Mouse (Mus musculus) CH12.LX (cell line): ENCODE data around the gene Olfr433. TPM values are rescaled to one million over a fixed set of nuclear protein-coding genes. Genes with fewer than 3 reads are reported as not detected.

Source experiments
- DNase-seq: peaks from one replicate; pipeline ENCODE4 v3.0.0-alpha.2; 2013; ENCODE audit errors: extremely low read depth
- H3K27ac ChIP-seq: 2 replicates; pipeline ENCODE4 v1.5.1; 2012; ENCODE audit warnings: low read depth, mild to moderate bottlenecking, control low read depth, moderate library complexity; ENCODE audit not compliant: insufficient read depth
- H3K27me3 ChIP-seq: replicated peaks from 2 replicates; pipeline ENCODE3; 2012; ENCODE audit warnings: inconsistent platforms
- H3K36me3 ChIP-seq, 2 experiments: replicated peaks in 1 of 2; 2 replicates each; pipeline versions ENCODE3 to v1.6.1; 2012; ENCODE audit warnings: inconsistent platforms in 1 of 2, low read length in 1 of 2, mild to moderate bottlenecking in 1 of 2, mixed read lengths in 1 of 2, moderate library complexity in 1 of 2; ENCODE audit not compliant: control insufficient read depth in 1 of 2, insufficient read depth in 1 of 2
- H3K4me1 ChIP-seq, 2 experiments: 2 replicates each; pipeline ENCODE4 v1.6.1; 2012; ENCODE audit warnings: inconsistent platforms in 1 of 2, moderate library complexity in 1 of 2; ENCODE audit not compliant: insufficient read depth in 2 of 2, control insufficient read depth in 1 of 2
- H3K4me2 ChIP-seq: 2 replicates; pipeline ENCODE4 v1.6.1; 2012; ENCODE audit warnings: low read depth, mild to moderate bottlenecking, control low read depth; ENCODE audit not compliant: poor library complexity, insufficient read depth, severe bottlenecking
- H3K4me3 ChIP-seq, 3 experiments: fragments of 150-350 bp in 1 of 3; sonication (generic) in 1 of 3; replicated peaks in 1 of 3; 2 replicates each; pipeline versions ENCODE3 to v1.5.1; 2011 to 2012; ENCODE audit warnings: low read depth in 2 of 3, low read length in 2 of 3, mild to moderate bottlenecking in 2 of 3, moderate library complexity in 2 of 3, control low read depth in 1 of 3, improper control_type of control experiment in 1 of 3, inconsistent platforms in 1 of 3, mixed read lengths in 1 of 3; ENCODE audit not compliant: poor library complexity in 1 of 3
- H3K79me2 ChIP-seq: replicated peaks from 2 replicates; pipeline ENCODE4 v1.6.1; 2012; ENCODE audit warnings: mild to moderate bottlenecking, moderate library complexity; ENCODE audit not compliant: control insufficient read depth, poor library complexity, insufficient read depth, severe bottlenecking; ENCODE audit errors: extremely low read depth
- H3K9ac ChIP-seq: 2 replicates; pipeline ENCODE4 v1.6.1; 2012; ENCODE audit warnings: low read depth, mild to moderate bottlenecking, control low read depth, moderate library complexity; ENCODE audit not compliant: insufficient read depth
- H3K9me3 ChIP-seq: replicated peaks from 2 replicates; pipeline ENCODE3; 2012; ENCODE audit warnings: low read length, inconsistent platforms, mixed read lengths
- BHLHE40 ChIP-seq: IDR thresholded peaks from 2 replicates; pipeline ENCODE4 v1.6.1; 2011; ENCODE audit warnings: mild to moderate bottlenecking, low read depth, low read length, improper control_type of control experiment
- CHD1 ChIP-seq: IDR thresholded peaks from 2 replicates; pipeline ENCODE4 v1.6.1; 2012; ENCODE audit warnings: low read depth, low read length, improper control_type of control experiment, inconsistent platforms
- CHD2 ChIP-seq: IDR thresholded peaks from 2 replicates; pipeline ENCODE4 v1.6.1; 2011; ENCODE audit warnings: low read length, improper control_type of control experiment
- E2F4 ChIP-seq: IDR thresholded peaks from 2 replicates; pipeline ENCODE4 v1.6.1; 2011; ENCODE audit warnings: low read depth, low read length, improper control_type of control experiment; ENCODE audit not compliant: insufficient replicate concordance
- ELF1 ChIP-seq: IDR thresholded peaks from 2 replicates; pipeline ENCODE4 v1.6.1; 2014; ENCODE audit warnings: low read depth, mild to moderate bottlenecking, inconsistent platforms, low read length, improper control_type of control experiment
- EP300 ChIP-seq: IDR thresholded peaks from 2 replicates; pipeline ENCODE4 v1.6.1; 2011; ENCODE audit warnings: low read length, improper control_type of control experiment
- GABPA ChIP-seq: IDR thresholded peaks from 2 replicates; pipeline ENCODE4 v1.6.1; 2012; ENCODE audit warnings: low read depth, low read length, improper control_type of control experiment, inconsistent platforms; ENCODE audit not compliant: insufficient replicate concordance
- IRF4 ChIP-seq: IDR thresholded peaks from 2 replicates; pipeline ENCODE4 v1.6.1; 2014; ENCODE audit warnings: low read depth, mild to moderate bottlenecking, inconsistent platforms, low read length, improper control_type of control experiment
- JUN ChIP-seq: IDR thresholded peaks from 2 replicates; pipeline ENCODE4 v1.6.1; 2011; ENCODE audit warnings: low read depth, mild to moderate bottlenecking, low read length, improper control_type of control experiment, moderate library complexity; ENCODE audit not compliant: insufficient read depth
- JUND ChIP-seq: conservative IDR thresholded peaks from 2 replicates; pipeline ENCODE4 v1.6.1; 2011; ENCODE audit warnings: low read depth, low read length, improper control_type of control experiment
- KAT2A ChIP-seq: IDR thresholded peaks from 2 replicates; pipeline ENCODE4 v1.6.1; 2012; ENCODE audit warnings: low read length, improper control_type of control experiment, inconsistent platforms; ENCODE audit not compliant: insufficient replicate concordance
- MAFK ChIP-seq: IDR thresholded peaks from 2 replicates; pipeline ENCODE4 v1.6.1; 2011; ENCODE audit warnings: low read length, improper control_type of control experiment; ENCODE audit not compliant: insufficient replicate concordance
- MEF2A ChIP-seq: IDR thresholded peaks from 2 replicates; pipeline ENCODE4 v1.6.1; 2014; ENCODE audit warnings: low read depth, mild to moderate bottlenecking, inconsistent platforms, low read length, improper control_type of control experiment, borderline replicate concordance
- MXI1 ChIP-seq: IDR thresholded peaks from 2 replicates; pipeline ENCODE4 v1.6.1; 2011; ENCODE audit warnings: mild to moderate bottlenecking, low read depth, low read length, improper control_type of control experiment
- MYC ChIP-seq: IDR thresholded peaks from 2 replicates; pipeline ENCODE4 v1.6.1; 2011; ENCODE audit warnings: low read depth, mild to moderate bottlenecking, improper control_type of control experiment, low read length
- NRF1 ChIP-seq: IDR thresholded peaks from 2 replicates; pipeline ENCODE4 v1.6.1; 2014; ENCODE audit warnings: low read depth, mild to moderate bottlenecking, inconsistent platforms, low read length, improper control_type of control experiment, moderate library complexity
- POLR2A ChIP-seq: IDR thresholded peaks from 2 replicates; pipeline ENCODE4 v1.6.1; 2011; ENCODE audit warnings: low read depth, mild to moderate bottlenecking, improper control_type of control experiment, low read length
- POLR2AphosphoS2 ChIP-seq: IDR thresholded peaks from 2 replicates; pipeline ENCODE4 v1.6.1; 2011; ENCODE audit warnings: low read depth, low read length, improper control_type of control experiment
- RCOR1 ChIP-seq: conservative IDR thresholded peaks from 2 replicates; pipeline ENCODE4 v1.6.1; 2012; ENCODE audit warnings: low read depth, mild to moderate bottlenecking, inconsistent platforms, low read length, improper control_type of control experiment
- SMC3 ChIP-seq: IDR thresholded peaks from 2 replicates; pipeline ENCODE4 v1.6.1; 2011; ENCODE audit warnings: low read depth, low read length, improper control_type of control experiment
- TBP ChIP-seq: conservative IDR thresholded peaks from 2 replicates; pipeline ENCODE4 v1.6.1; 2011; ENCODE audit warnings: low read depth, low read length, improper control_type of control experiment
- TCF12 ChIP-seq: IDR thresholded peaks from 2 replicates; pipeline ENCODE4 v1.6.1; 2014; ENCODE audit warnings: low read depth, mild to moderate bottlenecking, inconsistent platforms, low read length, improper control_type of control experiment
- USF1 ChIP-seq: IDR thresholded peaks from 2 replicates; pipeline ENCODE4 v1.6.1; 2014; ENCODE audit warnings: low read depth, mild to moderate bottlenecking, inconsistent platforms, low read length, improper control_type of control experiment
- ZC3H11A ChIP-seq: IDR thresholded peaks from 2 replicates; pipeline ENCODE4 v1.6.1; 2012; ENCODE audit warnings: low read depth, mild to moderate bottlenecking, inconsistent platforms, low read length, improper control_type of control experiment
- ZKSCAN1 ChIP-seq: IDR thresholded peaks from 2 replicates; pipeline ENCODE4 v1.6.1; 2012; ENCODE audit warnings: low read depth, inconsistent platforms, low read length, improper control_type of control experiment, borderline replicate concordance
- ZMIZ1 ChIP-seq: IDR thresholded peaks from 2 replicates; pipeline ENCODE4 v1.6.1; 2012; ENCODE audit warnings: low read depth, mild to moderate bottlenecking, inconsistent platforms, low read length, improper control_type of control experiment
- dilution Hi-C: fragments of 300-500 bp; cut with MboI; formaldehyde crosslinking; loops from 2 replicates; pipeline ENCODE4 v1.14.3; 2020; ENCODE audit warnings: low sequenced_read_pairs; ENCODE audit not compliant: extremely low pct_unique_long_range_greater_than_20kb, extremely low pct_ligation_motif_present
- in situ Hi-C: fragments of 300-500 bp; cut with MboI; formaldehyde crosslinking; loops from 3 replicates; pipeline ENCODE4 v1.14.3; 2019; ENCODE audit warnings: low sequenced_read_pairs, low pct_ligation_motif_present, low pct_unique_long_range_greater_than_20kb, mixed read lengths
- polyA plus RNA-seq: library from polyadenylated mRNA; unstranded; fragments of >175 nt; gene quantifications from 2 replicates; pipeline ENCODE4 v1.2.1, GENCODE M21; 2012; ENCODE audit warnings: low read depth; ENCODE audit not compliant: insufficient read length
- total RNA-seq, 2 experiments: library from RNA; depleted of rRNA; stranded (reverse); fragments of 300-350 nt in 1 of 2; fragments of >200 nt in 1 of 2; gene quantifications; 2 replicates each; pipeline ENCODE4 v1.2.3; 2012 to 2014

The Olfr433 gene
- total and polyA plus RNA-seq, 3 experiments, result 0.43 to 0.54 (median 0.51) TPM

DNA sequence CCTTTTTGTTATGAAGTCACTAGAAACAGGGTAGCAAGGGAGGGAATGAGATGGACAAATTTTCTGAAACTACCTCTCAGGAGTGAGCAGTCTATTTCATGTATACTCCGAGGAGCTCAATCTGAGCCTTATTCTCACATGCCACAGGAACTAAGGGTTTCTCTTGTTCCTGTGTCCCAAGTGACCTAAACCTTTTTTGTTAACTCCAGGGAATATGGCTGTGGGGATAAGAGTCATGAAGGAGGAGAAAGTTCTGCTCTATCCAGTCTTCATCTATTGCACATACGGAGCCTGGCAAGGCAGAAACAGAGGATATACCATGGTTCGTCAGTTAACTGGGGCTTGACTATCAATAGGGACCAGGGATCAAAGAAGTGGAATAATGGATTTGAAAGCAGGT, 25.8 kb downstream of the Olfr433 start, which contains the start of gene Olfr430:
Olfr430 (plus strand) TSS at position 301 of the 400 bp plus-strand sequence.
- Histone ChIP-seq H3K27ac (no peak within 1 kb of the TSS), H3K4me1 (no peaks in the 10 kb centered on the region), H3K36me3 (no peaks in the 10 kb centered on the region), H3K4me3 (no peak within 1 kb of the TSS), H3K9me3 (no peaks in the 10 kb centered on the region), H3K79me2 (no peaks in the 10 kb centered on the region), H3K9ac (no peak within 1 kb of the TSS), H3K27me3 (no peaks in the 10 kb centered on the region), H3K4me2 (no peak within 1 kb of the TSS)
- in situ Hi-C loops, result no loop called here
- TF ChIP-seq CHD1 (no peak), MXI1 (no peak), SMC3 (no peak), KAT2A (no peak), CHD2 (no peak), ZMIZ1 (no peak), MYC (no peak), NRF1 (no peak), USF1 (no peak), E2F4 (no peak), POLR2AphosphoS2 (no peak), MAFK (no peak), JUN (no peak), BHLHE40 (no peak), POLR2A (no peak), EP300 (no peak), ZKSCAN1 (no peak), JUND (no peak), MEF2A (no peak)
- dilution Hi-C loops, result no loop called here
- DNase-seq, result no peak

DNA sequence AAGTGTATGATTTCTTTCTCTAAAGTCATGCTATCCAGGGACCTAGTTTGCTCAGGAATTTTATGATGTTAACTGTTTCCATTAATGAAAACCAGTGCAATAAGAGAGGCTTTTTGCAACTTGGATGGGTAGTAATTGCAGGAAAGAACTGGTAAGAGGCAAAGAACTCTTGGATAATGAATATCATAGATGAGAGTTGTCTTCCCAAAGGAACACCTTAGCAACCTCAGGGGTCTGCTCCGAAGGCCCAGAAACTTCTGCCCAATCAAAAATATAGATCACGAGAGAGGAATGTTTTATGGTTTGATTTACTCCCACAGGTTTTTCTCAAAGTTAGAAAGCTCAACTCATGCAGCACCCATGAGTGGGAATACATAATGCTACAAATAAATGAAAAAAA, 43.5 kb downstream of the Olfr433 start, which contains the start of gene Olfr429:
Olfr429 (plus strand) TSS at position 301 of the 400 bp plus-strand sequence.
- no peak for DNase-seq
- Histone ChIP-seq H3K27me3 (no peaks in the 10 kb centered on the region), H3K27ac (no peak within 1 kb of the TSS), H3K4me3 (no peak within 1 kb of the TSS), H3K79me2 (no peaks in the 10 kb centered on the region), H3K9ac (no peak within 1 kb of the TSS), H3K4me1 (no peaks in the 10 kb centered on the region), H3K9me3 (no peaks in the 10 kb centered on the region), H3K4me2 (no peak within 1 kb of the TSS)
- in situ Hi-C loops, result loop anchor here (25.0 kb wide), 2 partner anchors 222 to 622 kb away; no protein-coding TSS in a partner anchor
- no peak for TF ChIP-seq MEF2A
- TF ChIP-seq ELF1, result no peak
- no peak for TF ChIP-seq MYC
- no peak for TF ChIP-seq EP300
- TF ChIP-seq IRF4, result no peak
- no peak for TF ChIP-seq RCOR1
- no peak for TF ChIP-seq ZC3H11A
- no peak for TF ChIP-seq KAT2A
- no peak for TF ChIP-seq JUND
- no peak for TF ChIP-seq TCF12
- TF ChIP-seq TBP, result no peak
- TF ChIP-seq GABPA, result no peak
- TF ChIP-seq, all 38 proteins: peak for 0
- dilution Hi-C loops, result no loop called here
- H3K36me3 ChIP-seq, result no peaks in the 10 kb centered on the region
